Mouse (Mus musculus) naive thymus-derived CD4-positive, alpha-beta T cell, adult 2 months (primary cell): ENCODE data around the gene Slc25a22.

ENCODE experiments used
- DNase-seq: peaks from one replicate; pipeline ENCODE4 v3.0.0-alpha.2; 2011; ENCODE audit warnings: low read depth

Slc25a22 gene

DNA sequence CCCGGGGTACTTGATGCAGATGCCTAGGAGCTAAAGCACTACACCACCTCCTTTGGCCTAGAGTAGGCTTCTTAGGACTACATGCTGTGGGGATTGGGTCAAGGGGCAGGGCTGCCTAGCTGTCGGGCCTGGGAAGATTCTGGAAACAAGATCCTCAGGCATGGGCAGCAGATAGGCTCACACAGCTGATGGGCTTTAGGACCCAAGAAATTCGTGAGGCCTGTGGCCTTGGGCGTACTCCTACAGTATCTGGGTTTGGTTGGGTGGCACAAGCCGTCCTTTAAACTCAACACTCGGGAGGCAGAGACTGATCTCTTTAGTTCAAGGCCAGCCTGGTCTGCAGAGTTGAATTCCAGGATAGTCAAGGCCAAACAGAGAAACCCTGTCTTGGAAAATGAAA is 34.5 kb upstream of the Slc25a22 start:
- no peak for DNase-seq

GRCm38 (mm10) chr7:141471236-141471635 is 33.5 kb upstream of the Slc25a22 start:
- DNase-seq, result no peak

GRCm38 (mm10) chr7:141470637-141470944 is 32.9 kb upstream of the Slc25a22 start:
- DNase-seq, result no peak

- DNase-seq, result no peak
These were observed 32.4 kb upstream of the Slc25a22 start for GRCm38 (mm10) chr7:141469901-141470636.

GRCm38 (mm10) chr7:141469352-141469751 is 31.7 kb upstream of the Slc25a22 start:
- DNase-seq, result peak; percentile 16

DNA sequence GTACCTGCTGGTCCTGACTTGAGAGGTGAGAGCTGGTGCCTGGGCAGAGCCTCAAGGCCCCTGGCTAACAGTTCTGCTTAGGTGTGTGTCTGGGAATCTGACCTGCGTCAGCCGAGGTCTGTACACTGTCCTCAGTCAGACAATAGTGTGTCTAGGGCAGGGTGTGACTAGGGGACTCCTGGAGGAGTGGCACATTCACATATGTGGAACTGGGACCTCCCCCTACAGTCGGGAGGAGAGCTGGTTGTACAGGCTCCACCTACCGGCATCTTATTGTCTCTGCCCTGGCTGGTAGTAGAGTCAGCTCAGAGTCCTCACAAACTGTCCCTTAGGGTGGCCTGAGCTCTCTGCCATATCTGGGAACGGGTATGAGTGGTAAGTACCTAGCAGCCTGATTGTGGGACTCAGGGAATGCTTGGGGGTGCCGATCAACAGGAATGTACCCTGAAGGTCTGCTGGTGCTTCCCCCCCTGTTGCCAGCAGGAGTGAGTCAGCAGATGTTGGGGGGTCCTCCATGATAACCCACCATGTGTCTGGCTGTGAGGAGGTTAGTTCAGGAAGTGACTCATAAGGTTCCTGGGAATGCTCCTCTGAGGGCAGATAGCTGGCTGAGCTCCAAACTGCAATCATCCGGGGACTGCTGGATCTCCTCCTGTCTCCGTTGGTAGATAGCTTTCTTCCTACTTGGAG is 31.0 kb upstream of the Slc25a22 start:
- peak; percentile 68 for DNase-seq

DNA sequence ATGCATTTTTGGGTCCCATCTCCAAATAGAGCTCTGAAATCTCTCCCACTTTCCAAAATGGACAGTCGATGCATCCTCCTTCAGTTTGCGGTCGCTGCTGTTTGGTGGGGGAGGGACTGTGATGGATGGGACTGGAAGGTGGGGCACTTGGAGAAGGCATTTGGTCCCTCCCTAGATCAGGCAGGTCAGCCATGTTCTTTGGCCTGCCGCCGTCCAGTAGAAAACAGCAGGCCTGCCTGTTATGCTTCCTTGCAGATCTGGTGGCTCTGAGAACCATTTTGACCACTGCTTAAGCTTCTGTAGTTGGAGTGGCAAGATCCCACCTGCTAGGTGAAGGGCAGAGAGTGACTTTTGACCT is 30.5 kb upstream of the Slc25a22 start:
- no peak for DNase-seq

DNA sequence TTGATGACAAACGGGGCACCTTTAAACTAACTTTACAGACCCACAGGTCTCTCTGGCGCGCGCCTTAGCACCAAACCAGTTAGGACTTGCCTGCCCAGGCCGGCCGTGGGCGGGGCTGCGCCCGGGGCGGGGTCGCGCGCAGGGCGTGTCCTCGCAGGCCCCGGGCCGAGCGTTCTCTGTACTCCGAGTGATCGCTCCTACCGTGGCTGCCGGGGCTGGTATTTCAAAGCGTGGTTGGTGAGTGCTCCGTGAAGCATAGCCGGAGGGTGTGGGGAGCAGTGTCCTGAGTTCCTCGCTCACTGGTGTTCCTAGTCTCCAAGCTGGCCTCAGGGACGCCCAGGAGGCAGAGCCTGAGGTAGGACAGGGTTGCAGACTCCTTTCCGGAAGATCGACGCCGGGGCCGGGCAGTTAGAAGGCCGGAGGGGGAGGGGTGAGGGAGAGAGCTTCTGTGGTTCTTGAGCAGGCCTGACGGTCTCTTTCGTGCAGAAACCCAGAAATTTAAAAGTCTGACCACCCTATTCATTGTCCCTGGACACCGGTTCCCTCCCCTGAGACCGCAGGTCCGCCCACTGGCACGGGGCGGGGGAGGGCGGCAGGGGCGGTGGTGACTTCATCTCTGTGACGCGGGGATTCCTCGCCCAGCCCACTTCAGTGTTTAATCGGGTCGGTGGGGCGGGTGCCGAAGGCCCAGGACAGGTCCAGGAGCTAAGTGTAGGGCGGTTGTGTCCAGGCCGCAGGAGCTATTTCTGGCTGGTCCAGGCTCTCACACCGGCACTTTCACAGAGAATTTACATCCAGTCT is 29.7 kb upstream of the Slc25a22 start, which contains the start of gene Cd151:
TSS of gene Cd151 (plus strand) at position 163 of the 801 bp plus-strand sequence.
- peak; percentile 73 for DNase-seq

GRCm38 (mm10) chr7:141466607-141467148 is 29.0 kb upstream of the Slc25a22 start:
- DNase-seq, result no peak

DNA sequence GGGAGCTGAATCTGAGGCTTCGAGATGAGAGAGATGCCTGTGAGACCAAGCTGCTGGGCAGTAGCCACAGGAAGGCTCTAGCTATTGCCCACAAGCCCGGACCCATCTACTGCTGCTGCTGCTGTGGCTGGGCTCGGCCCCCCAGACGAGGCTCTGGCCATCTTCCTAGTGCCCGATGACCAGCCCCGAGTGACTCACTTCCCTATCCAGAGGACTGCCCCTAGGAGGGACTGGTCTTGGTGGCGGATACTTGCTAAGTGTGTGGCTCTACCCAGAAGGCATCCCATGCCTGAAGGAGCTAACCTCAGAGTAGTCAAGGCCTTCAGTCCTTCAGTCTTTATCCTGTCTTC is 28.3 kb upstream of the Slc25a22 start:
- no peak for DNase-seq

- no peak for DNase-seq
These were observed 27.8 kb upstream of the Slc25a22 start for GRCm38 (mm10) chr7:141465388-141466044.

DNA sequence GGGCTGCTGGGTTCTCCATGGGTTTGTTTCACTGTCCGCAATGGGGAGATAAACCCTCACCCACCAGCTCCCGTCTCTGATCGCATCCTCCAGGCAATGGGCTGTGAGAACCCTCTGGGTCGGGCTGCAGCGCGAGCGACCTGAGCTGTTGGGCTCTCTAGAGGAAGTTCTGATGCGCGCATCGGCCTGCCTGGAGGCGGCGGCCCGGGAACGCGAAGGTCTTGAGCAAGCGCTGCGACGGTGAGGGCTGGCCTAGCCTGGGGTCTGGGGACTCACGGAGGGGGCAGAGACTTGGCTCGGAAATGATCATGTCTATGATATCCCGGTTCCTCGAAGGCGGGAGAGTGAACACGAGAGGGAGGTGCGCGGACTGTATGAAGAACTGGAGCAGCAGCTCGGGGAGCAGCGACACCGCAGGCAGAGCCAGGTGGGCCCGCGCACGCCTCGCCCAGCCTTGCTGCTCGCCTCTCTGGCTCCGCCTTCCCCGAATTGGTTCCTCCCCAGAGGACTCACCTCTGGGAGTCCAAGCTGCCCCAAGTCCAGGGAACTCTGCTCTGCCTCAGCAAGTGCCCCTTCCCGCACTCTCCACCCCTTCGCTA is 27.0 kb upstream of the Slc25a22 start:
- peak; percentile 43 for DNase-seq

DNA sequence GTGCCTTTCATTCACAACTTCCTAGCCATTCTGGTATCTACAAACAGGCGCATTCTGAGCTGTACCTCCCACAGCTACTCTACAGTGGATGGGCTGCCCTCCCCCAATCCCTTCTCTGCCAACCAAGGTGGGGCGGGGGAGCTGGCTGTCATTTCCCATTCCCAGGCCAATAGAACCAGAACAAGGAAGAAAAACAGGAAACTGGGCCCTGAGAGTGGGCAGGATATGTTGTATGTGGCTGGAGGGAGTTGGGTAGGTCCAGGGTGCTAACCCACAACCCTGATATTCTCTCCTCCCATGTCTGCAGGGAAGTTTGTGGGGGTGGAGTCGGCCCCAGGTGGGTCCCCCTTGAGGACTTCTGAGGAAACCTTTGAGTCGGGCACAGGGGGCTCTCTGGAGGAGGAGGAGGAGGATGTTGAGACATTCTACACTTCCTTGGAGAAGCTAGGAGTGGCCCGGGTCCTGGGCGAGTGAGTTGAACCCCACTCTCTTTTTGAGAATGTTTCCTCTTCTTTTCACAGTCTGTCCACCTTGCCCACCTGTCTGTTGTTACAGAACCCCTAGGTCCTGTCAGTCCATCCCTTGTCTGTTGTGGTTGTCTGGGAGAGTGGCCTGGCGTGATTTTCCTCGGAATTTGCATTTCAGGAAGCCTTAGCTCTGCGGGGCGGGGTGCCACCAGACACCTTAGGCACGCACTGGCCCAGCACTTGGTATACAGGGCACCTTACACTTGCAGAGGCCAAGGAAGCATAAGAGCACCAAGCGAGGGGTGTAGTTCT is 26.3 kb upstream of the Slc25a22 start:
- DNase-seq, result no peak

GRCm38 (mm10) chr7:141462333-141462821 is 24.7 kb upstream of the Slc25a22 start:
- DNase-seq, result no peak

- no peak for DNase-seq
These were observed 24.0 kb upstream of the Slc25a22 start for GRCm38 (mm10) chr7:141461521-141462332.

DNA sequence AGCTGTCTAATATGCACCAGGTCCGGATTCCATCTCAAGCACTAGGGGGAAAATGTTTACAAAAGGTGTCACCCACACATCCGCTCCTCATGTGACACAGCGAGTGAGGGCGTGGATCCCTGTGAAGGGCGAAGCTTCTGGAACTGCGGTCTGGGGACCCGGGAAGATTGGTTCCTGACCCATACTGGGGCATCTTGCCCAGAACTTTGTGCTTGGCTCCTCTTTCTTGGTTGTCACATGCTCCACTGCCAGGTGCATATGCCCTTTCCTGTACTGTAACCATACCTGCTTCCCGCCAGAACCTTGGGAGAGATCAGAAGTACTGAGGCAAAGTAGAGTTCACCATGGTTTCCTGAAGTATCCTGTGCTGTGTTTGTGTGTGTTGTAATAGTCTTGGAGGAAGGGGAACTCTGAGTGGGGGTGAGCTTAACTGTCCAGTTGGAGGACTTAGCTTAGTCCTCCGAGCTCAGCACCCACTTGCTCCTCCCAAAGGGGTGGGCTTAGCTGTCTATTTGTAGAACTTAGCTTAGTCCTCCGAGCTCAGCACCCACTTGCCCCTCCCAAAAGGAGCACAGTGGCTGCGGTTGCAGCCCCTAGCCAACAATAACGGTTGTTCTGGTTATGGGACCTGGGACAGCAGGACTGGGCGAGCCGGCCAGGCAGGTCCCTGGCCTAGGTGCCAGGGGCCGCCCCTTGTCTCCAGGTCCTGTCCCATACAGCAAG is 22.9 kb upstream of the Slc25a22 start, which contains the start of gene Cracr2b:
TSS of gene Cracr2b (plus strand) at position 704 of the 723 bp plus-strand sequence.
- DNase-seq, result no peak

GRCm38 (mm10) chr7:141460001-141460390 is 22.3 kb upstream of the Slc25a22 start:
- DNase-seq, result no peak

DNA sequence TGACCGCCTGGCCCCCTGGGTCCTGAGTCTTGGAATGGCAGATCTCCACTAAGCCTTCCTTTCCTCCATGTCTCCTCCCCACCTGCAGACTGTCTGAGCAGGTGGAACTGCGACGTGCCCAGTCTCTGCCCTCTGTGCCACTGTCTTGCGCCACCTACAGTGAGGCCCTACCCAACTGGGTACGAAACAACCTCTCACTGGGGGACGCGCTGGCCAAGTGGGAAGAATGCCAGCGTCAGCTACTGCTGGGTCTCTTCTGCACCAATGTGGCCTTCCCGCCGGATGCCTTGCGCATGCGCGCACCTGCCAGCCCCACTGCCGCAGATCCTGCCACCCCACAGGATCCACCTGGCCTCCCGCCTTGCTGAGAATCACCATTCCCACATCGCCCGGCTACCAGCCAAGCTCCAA is 21.6 kb upstream of the Slc25a22 start:
- no peak for DNase-seq

- DNase-seq, result no peak
These were observed 21.0 kb upstream of the Slc25a22 start for GRCm38 (mm10) chr7:141458661-141459060.
